Mouse (Mus musculus) neural tube, embryonic 11.5 days (tissue): ENCODE data around the gene Plch2. TPM values are rescaled to one million over a fixed set of nuclear protein-coding genes. Genes with fewer than 3 reads are reported as not detected.

Source experiments
- ATAC-seq: fragments of 200-750 bp; cut with Nextera tagmentation; 2 replicates; pipeline ENCODE4 v1.8.0; 2017; ENCODE audit warnings: moderate number of reproducible peaks, mild to moderate bottlenecking, moderate TSS enrichment, moderate library complexity; ENCODE audit not compliant: insufficient read depth, low FRiP score, low TSS enrichment
- DNase-seq: peaks from one replicate; pipeline ENCODE4 v3.0.0-alpha.2; 2015; ENCODE audit warnings: low spot score
- H3K27ac ChIP-seq: fragments of 300-500 bp; sonication (generic); 2 replicates; pipeline ENCODE4 v1.5.1; 2014; ENCODE audit warnings: low read depth, mild to moderate bottlenecking, low read length
- H3K27me3 ChIP-seq: fragments of 300-500 bp; sonication (generic); 2 replicates; pipeline ENCODE4 v1.6.1; 2014; ENCODE audit warnings: mild to moderate bottlenecking, low read length, mixed read lengths; ENCODE audit not compliant: control insufficient read depth, insufficient read depth
- H3K36me3 ChIP-seq: fragments of 300-500 bp; sonication (generic); 2 replicates; pipeline ENCODE4 v1.6.1; 2014; ENCODE audit warnings: mild to moderate bottlenecking, low read length, moderate library complexity, mixed read lengths; ENCODE audit not compliant: control insufficient read depth, insufficient read depth
- H3K4me1 ChIP-seq: fragments of 300-500 bp; sonication (generic); 2 replicates; pipeline ENCODE4 v1.6.1; 2014; ENCODE audit warnings: low read length, mixed read lengths; ENCODE audit not compliant: control insufficient read depth, insufficient read depth
- H3K4me2 ChIP-seq: fragments of 300-500 bp; sonication (generic); 2 replicates; pipeline ENCODE4 v1.6.1; 2014; ENCODE audit warnings: low read depth, mild to moderate bottlenecking, moderate library complexity
- H3K4me3 ChIP-seq: fragments of 300-500 bp; sonication (generic); 2 replicates; pipeline ENCODE4 v1.5.1; 2014; ENCODE audit warnings: low read depth, low read length
- H3K9ac ChIP-seq: fragments of 300-500 bp; sonication (generic); 2 replicates; pipeline ENCODE4 v1.6.1; 2014; ENCODE audit warnings: mild to moderate bottlenecking, low read length
- H3K9me3 ChIP-seq: fragments of 300-500 bp; sonication (generic); 2 replicates; pipeline ENCODE4 v1.6.1; 2016; ENCODE audit warnings: low read length; ENCODE audit not compliant: control insufficient read depth
- WGBS: fragments of 180-500 bp; shearing (Covaris S2); extraction: QIAGEN DNeasy Blood & Tissue Kit; methylation state at CpG from one replicate; pipeline ENCODE4 v1.1.7; 2014; 5-methylcytosine and 5-hydroxymethylcytosine counted together
- polyA plus RNA-seq: library from polyadenylated mRNA; unstranded; fragments of >200 nt; fragmentation: Nextera tagmentation; extraction: Ambion mirVana; gene quantifications from 2 replicates; pipeline ENCODE4 v1.2.1, GENCODE M21; 2014

The Plch2 gene
- polyA plus RNA-seq, 1 experiment from 2014 or later = 1.6 TPM

DNA sequence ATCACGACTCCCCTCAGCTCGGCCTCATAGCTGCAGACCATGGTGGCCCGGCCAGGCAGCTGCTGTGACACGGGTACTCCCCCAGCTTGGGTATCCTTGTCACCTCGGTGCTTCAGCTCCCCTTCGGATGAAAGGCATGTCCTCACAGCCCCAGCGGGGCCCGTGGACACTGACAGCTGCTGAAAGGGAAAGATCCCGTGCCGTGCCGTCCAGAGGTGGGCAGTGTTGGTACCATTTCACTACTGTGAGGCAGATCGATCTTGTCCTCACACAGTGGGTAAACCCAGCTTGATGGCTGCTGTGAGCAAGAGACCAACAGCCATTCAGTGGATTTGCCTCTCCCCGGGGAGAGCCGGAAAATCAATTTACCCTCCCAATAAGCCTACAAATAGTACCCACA is 42.3 kb downstream of the Plch2 start:
- H3K36me3 ChIP-seq = no peaks in the 10 kb centered on the region
- peaks cover 5% of the 10 kb centered on the region for H3K4me1 ChIP-seq
- H3K4me2 ChIP-seq = no peak overlapping the region
- H3K27me3 ChIP-seq = no peaks in the 10 kb centered on the region
- ATAC-seq = no peak
- no peaks in the 10 kb centered on the region for H3K9me3 ChIP-seq
- no peak for DNase-seq
- no peak overlapping the region for H3K9ac ChIP-seq
- H3K27ac ChIP-seq = no peak overlapping the region
- WGBS = 67% methylated on average over 14 of the region's 14 CpGs
- no peak overlapping the region for H3K4me3 ChIP-seq

DNA sequence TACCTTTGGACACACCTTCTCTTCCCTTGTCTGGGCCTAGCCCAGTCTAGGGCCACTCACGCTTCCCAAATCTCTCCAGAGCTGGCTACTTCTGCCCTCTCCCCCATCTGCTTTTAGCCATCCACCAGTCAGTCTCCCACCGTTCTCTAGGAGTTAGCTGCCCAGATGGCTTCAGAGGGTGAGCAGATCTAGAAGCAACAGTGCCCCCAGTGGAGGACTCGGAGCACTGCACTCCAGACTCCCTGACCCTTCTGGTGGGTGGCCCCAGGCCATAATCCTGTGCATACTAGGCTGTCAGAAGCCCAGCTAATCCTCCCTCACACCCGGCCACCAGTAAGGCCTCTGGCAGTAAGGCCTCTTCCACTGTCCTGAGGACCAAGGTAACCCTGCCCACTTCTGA is 43.8 kb downstream of the Plch2 start:
- Histone ChIP-seq H3K36me3 (no peaks in the 10 kb centered on the region), H3K4me1 (no peaks in the 10 kb centered on the region), H3K27ac (no peak overlapping the region), H3K4me3 (no peak overlapping the region), H3K9me3 (no peaks in the 10 kb centered on the region), H3K9ac (no peak overlapping the region), H3K27me3 (no peaks in the 10 kb centered on the region), H3K4me2 (no peak overlapping the region)
- ATAC-seq (peak; percentile 38; the same call in 1 of the 2 replicates), DNase-seq (peak; percentile 81)
- WGBS = 4% methylated on average over 4 of the region's 4 CpGs

DNA sequence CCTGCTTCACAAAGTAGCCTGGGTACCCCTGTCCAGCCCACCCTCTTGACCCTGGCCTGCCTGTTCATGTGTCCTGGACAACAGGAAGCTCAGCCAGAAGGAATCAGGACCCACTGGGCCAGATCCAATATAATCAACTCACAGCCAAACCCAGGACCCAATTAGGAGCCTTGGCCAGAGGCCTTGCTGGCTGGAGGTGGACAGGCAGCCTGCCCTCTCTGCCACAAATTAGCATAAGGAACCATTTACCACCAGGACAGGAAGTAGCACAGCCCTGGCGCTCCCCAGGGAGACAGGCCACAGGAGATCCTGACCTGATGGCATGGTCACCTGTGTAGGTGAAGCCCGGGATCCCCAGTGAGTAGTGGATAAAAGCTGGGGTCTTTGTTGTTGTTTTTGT is 44.5 kb downstream of the Plch2 start:
- WGBS = 78% methylated on average over 2 of the region's 2 CpGs
- no peak for DNase-seq

DNA sequence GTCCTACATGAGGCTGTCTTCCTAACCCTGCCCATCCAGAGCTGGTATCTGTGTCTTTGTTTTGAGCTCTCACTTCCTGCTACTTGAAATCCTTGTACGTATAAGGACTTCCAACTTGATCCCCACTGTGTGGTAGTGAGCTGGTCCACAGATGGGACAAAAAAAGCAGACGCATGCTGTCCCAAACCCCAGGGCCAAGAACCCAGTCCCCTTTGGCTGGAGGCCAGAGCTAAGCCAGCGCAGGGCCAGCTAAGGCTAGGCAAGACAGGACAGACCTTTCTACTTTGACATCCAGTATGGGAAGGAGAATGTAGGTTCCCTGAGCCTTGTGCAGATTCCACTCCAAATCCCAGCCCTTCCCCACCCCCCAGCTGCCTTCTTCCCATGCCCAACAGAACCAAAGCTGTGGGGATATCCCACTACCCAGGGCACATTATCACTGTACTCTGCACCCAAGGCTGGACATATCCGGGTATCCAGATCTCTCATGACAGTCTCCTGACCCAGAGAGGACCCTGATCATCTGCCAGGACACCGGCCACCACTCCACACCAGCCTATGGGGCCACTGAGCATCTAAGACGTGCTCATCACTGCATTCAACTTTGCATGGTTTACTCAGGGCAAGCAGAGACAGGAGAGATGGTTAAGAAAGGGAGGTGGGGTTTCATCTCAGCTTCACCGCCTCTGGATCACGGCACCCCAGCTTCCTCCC is 45.1 kb downstream of the Plch2 start:
- Histone ChIP-seq H3K27ac (no peak overlapping the region), H3K4me2 (no peak overlapping the region), H3K9me3 (no peaks in the 10 kb centered on the region), H3K9ac (no peak overlapping the region), H3K4me1 (no peaks in the 10 kb centered on the region), H3K27me3 (no peaks in the 10 kb centered on the region), H3K36me3 (no peaks in the 10 kb centered on the region), H3K4me3 (no peak overlapping the region)
- WGBS = 89% methylated on average over 8 of the region's 8 CpGs
- DNase-seq = no peak
- no peak for ATAC-seq

More for the DNA sequence above, 44.5 kb downstream of the Plch2 start:
- no peaks in the 10 kb centered on the region for H3K27me3 ChIP-seq
- H3K36me3 ChIP-seq = no peaks in the 10 kb centered on the region
- no peaks in the 10 kb centered on the region for H3K9me3 ChIP-seq
- H3K4me1 ChIP-seq = no peaks in the 10 kb centered on the region
- no peak overlapping the region for H3K9ac ChIP-seq
- H3K27ac ChIP-seq = 0 out of 2 replicates have a peak overlapping the region, but pooled peaks have one; percentile 27
- no peak for ATAC-seq
- H3K4me3 ChIP-seq = no peak overlapping the region
- H3K4me2 ChIP-seq = no peak overlapping the region

DNA sequence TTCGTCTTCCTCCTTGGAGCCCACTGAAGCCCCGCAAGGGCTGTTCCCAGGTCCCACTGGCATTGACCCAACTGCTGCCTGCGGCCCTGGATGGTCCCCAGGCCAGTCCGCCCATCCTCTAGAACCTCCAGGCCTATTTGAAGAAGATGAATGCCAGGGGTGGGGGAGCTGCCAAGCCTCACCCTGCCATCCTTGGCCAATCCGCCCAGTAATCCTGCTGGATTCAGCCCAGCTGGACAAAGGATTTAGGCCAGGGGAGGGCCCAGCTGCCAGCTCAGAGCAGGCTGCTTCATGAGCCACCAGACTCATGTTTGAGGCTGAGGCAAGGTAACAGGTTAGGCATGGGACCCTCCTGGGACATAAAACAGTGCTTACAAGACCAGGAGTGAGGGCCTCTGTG is 45.7 kb downstream of the Plch2 start:
- H3K4me3 ChIP-seq = no peak overlapping the region
- no peak overlapping the region for H3K27ac ChIP-seq
- no peak overlapping the region for H3K9ac ChIP-seq
- no peaks in the 10 kb centered on the region for H3K27me3 ChIP-seq
- H3K36me3 ChIP-seq = no peaks in the 10 kb centered on the region
- no peak for DNase-seq
- no peaks in the 10 kb centered on the region for H3K9me3 ChIP-seq
- WGBS = 89% methylated on average over 5 of the region's 5 CpGs
- no peaks in the 10 kb centered on the region for H3K4me1 ChIP-seq
- ATAC-seq = no peak
- H3K4me2 ChIP-seq = no peak overlapping the region

DNA sequence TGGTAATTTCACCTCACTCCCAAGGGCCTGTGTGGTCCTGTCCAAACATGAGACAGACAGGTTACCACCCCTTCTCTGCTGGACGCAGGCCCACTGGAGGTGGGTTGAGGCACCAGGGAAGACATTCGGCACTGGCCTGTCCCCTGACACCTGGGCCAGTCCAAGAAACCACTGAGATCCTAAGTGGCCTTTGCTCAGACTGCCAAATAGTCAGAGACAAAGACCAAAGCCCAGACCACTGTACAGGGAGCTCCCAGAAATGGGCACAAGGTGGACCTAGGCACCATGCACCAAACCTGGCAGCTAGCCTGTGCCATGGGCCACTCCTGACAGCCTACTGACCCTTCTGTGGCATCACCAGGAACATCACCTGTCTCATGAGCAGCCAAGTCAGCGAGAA is 47.4 kb downstream of the Plch2 start:
- DNase-seq (no peak), ATAC-seq (no peak)
- Histone ChIP-seq H3K27ac (no peak overlapping the region), H3K9ac (no peak overlapping the region), H3K27me3 (no peaks in the 10 kb centered on the region), H3K36me3 (no peaks in the 10 kb centered on the region), H3K4me1 (no peaks in the 10 kb centered on the region), H3K4me3 (no peak overlapping the region), H3K4me2 (no peak overlapping the region), H3K9me3 (no peaks in the 10 kb centered on the region)
- 72% methylated on average over 3 of the region's 3 CpGs for WGBS

DNA sequence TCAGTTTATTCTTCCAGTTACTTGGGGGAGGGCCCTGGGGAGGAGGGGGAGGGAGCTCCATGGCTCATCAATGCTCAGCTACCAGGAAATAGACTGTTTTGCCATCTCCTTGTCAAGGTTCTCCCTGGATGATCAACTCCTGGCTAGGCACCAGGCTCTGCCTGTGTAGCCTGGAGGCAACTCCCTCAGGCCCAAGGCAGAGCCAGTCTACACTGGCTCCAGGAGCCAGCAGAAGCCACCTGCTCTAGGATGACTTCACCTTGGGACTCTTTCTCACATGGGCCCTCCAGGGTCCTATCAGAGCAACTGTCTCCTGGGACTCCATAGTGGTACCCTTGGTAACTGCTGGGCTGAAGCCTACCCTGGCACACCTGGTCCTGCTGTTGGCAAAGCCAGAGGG is 48.5 kb downstream of the Plch2 start:
- H3K36me3 ChIP-seq = no peaks in the 10 kb centered on the region
- no peaks in the 10 kb centered on the region for H3K4me1 ChIP-seq
- no peaks in the 10 kb centered on the region for H3K9me3 ChIP-seq
- no peak for DNase-seq
- H3K4me3 ChIP-seq = no peak overlapping the region
- no peaks in the 10 kb centered on the region for H3K27me3 ChIP-seq
- H3K27ac ChIP-seq = no peak overlapping the region
- H3K9ac ChIP-seq = no peak overlapping the region
- ATAC-seq = no peak
- H3K4me2 ChIP-seq = no peak overlapping the region

DNA sequence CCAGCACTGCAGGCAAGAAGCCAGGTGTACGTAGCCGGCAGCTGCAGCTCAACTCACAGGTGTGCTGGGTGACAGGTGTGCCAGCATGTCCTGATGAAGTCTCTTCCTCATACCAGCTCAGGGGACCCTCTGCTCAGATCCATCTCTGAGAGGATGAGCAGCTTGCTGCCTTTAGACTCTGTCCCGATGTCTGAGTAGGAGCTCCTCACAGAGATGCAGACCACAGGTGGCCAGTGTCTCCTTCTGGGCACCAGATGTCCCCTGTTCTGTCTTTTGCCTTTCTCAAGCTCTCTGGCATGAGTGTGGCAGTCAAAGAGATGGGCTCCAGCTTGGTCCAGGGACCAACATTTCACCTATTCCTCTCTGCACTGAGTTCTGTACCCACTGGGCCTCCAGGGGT is 48.9 kb downstream of the Plch2 start:
- ATAC-seq (no peak), DNase-seq (no peak)
- H3K4me3 ChIP-seq = no peak overlapping the region
- H3K9me3 ChIP-seq = no peaks in the 10 kb centered on the region
- H3K27me3 ChIP-seq = no peaks in the 10 kb centered on the region
- H3K4me2 ChIP-seq = no peak overlapping the region
- H3K4me1 ChIP-seq = no peaks in the 10 kb centered on the region
- H3K9ac ChIP-seq = no peak overlapping the region
- H3K27ac ChIP-seq = no peak overlapping the region
- 87% methylated on average over 3 of the region's 3 CpGs for WGBS
- no peaks in the 10 kb centered on the region for H3K36me3 ChIP-seq

DNA sequence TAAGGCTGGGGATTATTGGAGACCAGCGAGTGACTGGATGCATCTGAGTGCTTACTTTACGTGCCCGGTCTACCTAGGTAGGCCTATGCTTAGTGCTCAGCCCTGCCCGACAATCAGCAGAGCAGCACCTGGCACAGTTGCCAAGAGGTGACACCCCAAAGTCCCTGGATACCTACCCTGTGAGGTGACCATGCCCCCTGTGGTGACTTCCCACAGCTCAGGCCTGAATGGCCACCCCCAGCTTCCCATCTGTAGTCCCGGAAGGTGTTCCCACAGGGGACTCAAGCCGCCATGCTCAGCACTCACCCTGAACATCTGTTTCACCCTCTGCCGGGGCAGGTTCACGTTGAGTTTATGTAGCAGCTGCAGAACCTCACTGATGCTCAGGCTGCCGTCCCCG is 50.3 kb downstream of the Plch2 start:
- H3K9ac ChIP-seq = no peak overlapping the region
- H3K4me2 ChIP-seq = no peak overlapping the region
- no peak overlapping the region for H3K27ac ChIP-seq
- H3K4me3 ChIP-seq = no peak overlapping the region
- H3K36me3 ChIP-seq = no peaks in the 10 kb centered on the region
- DNase-seq (no peak), ATAC-seq (no peak)
- 60% methylated on average over 10 of the region's 10 CpGs for WGBS
- no peaks in the 10 kb centered on the region for H3K9me3 ChIP-seq
- no peaks in the 10 kb centered on the region for H3K4me1 ChIP-seq
- no peaks in the 10 kb centered on the region for H3K27me3 ChIP-seq
